Mouse (Mus musculus): ENCODE results near the gene Dchs1. TPM values are rescaled to one million over a fixed set of nuclear protein-coding genes. Genes with fewer than 3 reads are reported as not detected.

The Dchs1 gene
- polyA plus RNA-seq, 1 experiment: 0.49 TPM

- Histone ChIP-seq H3K27me3 (ENCODE audit: control insufficient read depth, insufficient read depth, insufficient read length) (peaks cover 4% of the 10 kb centered on the region), H3ac (ENCODE audit: control insufficient read depth, insufficient read length) (peak overlapping the region; percentile 43), H3K4me2 (ENCODE audit: low read depth) (peak overlapping the region; percentile 95), H3K4me3 (peak overlapping the region; percentile 93), H3K79me2 (ENCODE audit: control insufficient read depth, insufficient read depth) (peaks cover 17% of the 10 kb centered on the region), H3K36me3 (ENCODE audit: control insufficient read depth, insufficient read depth) (peaks cover 12% of the 10 kb centered on the region)
- TF ChIP-seq TCF3 (IDR thresholded peaks at IDR 0.05; ENCODE audit: insufficient read length, low read depth): no peak
- no peak for TF ChIP-seq MYOD1 (IDR thresholded peaks at IDR 0.05; ENCODE audit: control insufficient read depth in 1 of 3, insufficient read length in 2 of 3, low read depth in 2 of 3)
- TF ChIP-seq CEBPB (IDR thresholded peaks at IDR 0.05; ENCODE audit: insufficient read depth, poor library complexity, severe bottlenecking): no peak
- no peak for TF ChIP-seq MYOG (IDR thresholded peaks at IDR 0.05; ENCODE audit: control insufficient read depth in 1 of 3, insufficient read depth in 1 of 3, insufficient read length in 2 of 3, low read depth in 2 of 3)
- TF ChIP-seq REST (IDR thresholded peaks at IDR 0.05; ENCODE audit: insufficient read depth, insufficient read length): no peak
- TF ChIP-seq POLR2AphosphoS2 (IDR thresholded peaks at IDR 0.05; ENCODE audit: insufficient read length, low read depth): no peak
- no peak for TF ChIP-seq USF1 (IDR thresholded peaks at IDR 0.05; ENCODE audit: low read depth)
- no peak for TF ChIP-seq TCF12 (IDR thresholded peaks at IDR 0.05; ENCODE audit: insufficient read depth, poor library complexity, severe bottlenecking)
- no peak for TF ChIP-seq SRF (IDR thresholded peaks at IDR 0.05; ENCODE audit: control insufficient read depth, insufficient read length, low read depth)
Measured at GRCm38 (mm10) chr7:105810280-105810876, 22.9 kb upstream of the Dchs1 start.

GRCm38 (mm10) chr7:105809836-105810235, 22.4 kb upstream of the Dchs1 start:
- no peak for TF ChIP-seq TCF12 (IDR thresholded peaks at IDR 0.05; ENCODE audit: insufficient read depth, poor library complexity, severe bottlenecking)
- no peak for TF ChIP-seq MYOG (IDR thresholded peaks at IDR 0.05; ENCODE audit: control insufficient read depth in 1 of 3, insufficient read depth in 1 of 3, insufficient read length in 2 of 3, low read depth in 2 of 3)
- no peak for TF ChIP-seq POLR2AphosphoS2 (IDR thresholded peaks at IDR 0.05; ENCODE audit: insufficient read length, low read depth)
- TF ChIP-seq MAX (IDR thresholded peaks at IDR 0.05; ENCODE audit: low read depth): no peak
- TF ChIP-seq E2F4 (IDR thresholded peaks at IDR 0.05; ENCODE audit: insufficient read depth): no peak
- no peak for TF ChIP-seq CEBPB (IDR thresholded peaks at IDR 0.05; ENCODE audit: insufficient read depth, poor library complexity, severe bottlenecking)
- no peak for TF ChIP-seq SRF (IDR thresholded peaks at IDR 0.05; ENCODE audit: control insufficient read depth, insufficient read length, low read depth)
- TF ChIP-seq USF1 (IDR thresholded peaks at IDR 0.05; ENCODE audit: low read depth): no peak
- no peak for TF ChIP-seq REST (IDR thresholded peaks at IDR 0.05; ENCODE audit: insufficient read depth, insufficient read length)
- no peak for TF ChIP-seq POLR2A (IDR thresholded peaks at IDR 0.05; ENCODE audit: insufficient read length, low read depth)
- no peak for TF ChIP-seq MYOD1 (IDR thresholded peaks at IDR 0.05; ENCODE audit: control insufficient read depth in 1 of 3, insufficient read length in 2 of 3, low read depth in 2 of 3)
- no peak for TF ChIP-seq TCF3 (IDR thresholded peaks at IDR 0.05; ENCODE audit: insufficient read length, low read depth)
- Histone ChIP-seq H3K4me3 (peak overlapping the region; percentile 93), H3K4me2 (ENCODE audit: low read depth) (peak overlapping the region; percentile 95), H3K36me3 (ENCODE audit: control insufficient read depth, insufficient read depth) (peaks cover 12% of the 10 kb centered on the region), H3ac (ENCODE audit: control insufficient read depth, insufficient read length) (peak overlapping the region; percentile 43), H3K27me3 (ENCODE audit: control insufficient read depth, insufficient read depth, insufficient read length) (peaks cover 4% of the 10 kb centered on the region), H3K79me2 (ENCODE audit: control insufficient read depth, insufficient read depth) (peaks cover 17% of the 10 kb centered on the region)

- Histone ChIP-seq H3K36me3 (ENCODE audit: control insufficient read depth, insufficient read depth) (peaks cover 12% of the 10 kb centered on the region), H3K27me3 (ENCODE audit: control insufficient read depth, insufficient read depth, insufficient read length) (no peaks in the 10 kb centered on the region), H3K4me3 (no peak overlapping the region), H3K4me2 (ENCODE audit: low read depth) (no peak overlapping the region), H3ac (ENCODE audit: control insufficient read depth, insufficient read length) (no peak overlapping the region), H3K79me2 (ENCODE audit: control insufficient read depth, insufficient read depth) (peaks cover 17% of the 10 kb centered on the region)
- TF ChIP-seq POLR2A (IDR thresholded peaks at IDR 0.05; ENCODE audit: insufficient read length, low read depth) (no peak), MYOG (IDR thresholded peaks at IDR 0.05; ENCODE audit: control insufficient read depth in 1 of 3, insufficient read depth in 1 of 3, insufficient read length in 2 of 3, low read depth in 2 of 3) (no peak), MYOD1 (IDR thresholded peaks at IDR 0.05; ENCODE audit: control insufficient read depth in 1 of 3, insufficient read length in 2 of 3, low read depth in 2 of 3) (no peak), MAX (IDR thresholded peaks at IDR 0.05; ENCODE audit: low read depth) (no peak), USF1 (IDR thresholded peaks at IDR 0.05; ENCODE audit: low read depth) (no peak), CEBPB (IDR thresholded peaks at IDR 0.05; ENCODE audit: insufficient read depth, poor library complexity, severe bottlenecking) (no peak), POLR2AphosphoS2 (IDR thresholded peaks at IDR 0.05; ENCODE audit: insufficient read length, low read depth) (no peak), TCF3 (IDR thresholded peaks at IDR 0.05; ENCODE audit: insufficient read length, low read depth) (no peak), E2F4 (IDR thresholded peaks at IDR 0.05; ENCODE audit: insufficient read depth) (no peak), SRF (IDR thresholded peaks at IDR 0.05; ENCODE audit: control insufficient read depth, insufficient read length, low read depth) (no peak)
Measured at GRCm38 (mm10) chr7:105808385-105808784, 20.9 kb upstream of the Dchs1 start.

GRCm38 (mm10) chr7:105806716-105807115, 19.3 kb upstream of the Dchs1 start:
- H3ac ChIP-seq (ENCODE audit: control insufficient read depth, insufficient read length): no peak overlapping the region
- peaks cover 17% of the 10 kb centered on the region for H3K79me2 ChIP-seq (ENCODE audit: control insufficient read depth, insufficient read depth)
- H3K27me3 ChIP-seq (ENCODE audit: control insufficient read depth, insufficient read depth, insufficient read length): no peaks in the 10 kb centered on the region
- H3K36me3 ChIP-seq (ENCODE audit: control insufficient read depth, insufficient read depth): peaks cover 12% of the 10 kb centered on the region
- TF ChIP-seq TCF12 (IDR thresholded peaks at IDR 0.05; ENCODE audit: insufficient read depth, poor library complexity, severe bottlenecking): no peak
- TF ChIP-seq MAX (IDR thresholded peaks at IDR 0.05; ENCODE audit: low read depth): no peak
- no peak for TF ChIP-seq CEBPB (IDR thresholded peaks at IDR 0.05; ENCODE audit: insufficient read depth, poor library complexity, severe bottlenecking)
- peak; percentile 49 for TF ChIP-seq POLR2AphosphoS2 (IDR thresholded peaks at IDR 0.05; ENCODE audit: insufficient read length, low read depth)
- no peak overlapping the region for H3K4me3 ChIP-seq
- H3K4me2 ChIP-seq (ENCODE audit: low read depth): no peak overlapping the region

GRCm38 (mm10) chr7:105806125-105806524, 18.7 kb upstream of the Dchs1 start:
- TF ChIP-seq TCF3 (IDR thresholded peaks at IDR 0.05; ENCODE audit: insufficient read length, low read depth) (no peak), SRF (IDR thresholded peaks at IDR 0.05; ENCODE audit: control insufficient read depth, insufficient read length, low read depth) (no peak), MAX (IDR thresholded peaks at IDR 0.05; ENCODE audit: low read depth) (no peak), USF1 (IDR thresholded peaks at IDR 0.05; ENCODE audit: low read depth) (no peak), POLR2AphosphoS2 (IDR thresholded peaks at IDR 0.05; ENCODE audit: insufficient read length, low read depth) (no peak), MYOD1 (IDR thresholded peaks at IDR 0.05; ENCODE audit: control insufficient read depth in 1 of 3, insufficient read length in 2 of 3, low read depth in 2 of 3) (no peak), CEBPB (IDR thresholded peaks at IDR 0.05; ENCODE audit: insufficient read depth, poor library complexity, severe bottlenecking) (no peak), E2F4 (IDR thresholded peaks at IDR 0.05; ENCODE audit: insufficient read depth) (no peak), POLR2A (IDR thresholded peaks at IDR 0.05; ENCODE audit: insufficient read length, low read depth) (no peak), MYOG (IDR thresholded peaks at IDR 0.05; ENCODE audit: control insufficient read depth in 1 of 3, insufficient read depth in 1 of 3, insufficient read length in 2 of 3, low read depth in 2 of 3) (no peak), TCF12 (IDR thresholded peaks at IDR 0.05; ENCODE audit: insufficient read depth, poor library complexity, severe bottlenecking) (no peak), REST (IDR thresholded peaks at IDR 0.05; ENCODE audit: insufficient read depth, insufficient read length) (no peak)
- no peak overlapping the region for H3K4me2 ChIP-seq (ENCODE audit: low read depth)
- H3K79me2 ChIP-seq (ENCODE audit: control insufficient read depth, insufficient read depth): peaks cover 17% of the 10 kb centered on the region
- H3K4me3 ChIP-seq: no peak overlapping the region
- no peaks in the 10 kb centered on the region for H3K27me3 ChIP-seq (ENCODE audit: control insufficient read depth, insufficient read depth, insufficient read length)
- no peak overlapping the region for H3ac ChIP-seq (ENCODE audit: control insufficient read depth, insufficient read length)
- peaks cover 12% of the 10 kb centered on the region for H3K36me3 ChIP-seq (ENCODE audit: control insufficient read depth, insufficient read depth)

Measured in myocyte (in vitro differentiated cells).